17 mouse cellular contexts compared by ENCODE assay signal in genomic region chr7:141934951-141935350, GRCm38 (mm10). TPM values are rescaled to one million over a fixed set of nuclear protein-coding genes. Genes with fewer than 3 reads are reported as not detected.
DNase-seq lines count a peak whose midpoint lies in the region; ATAC-seq lines count a peak whose summit lies in the region.
"Had no signal": no experiment of that assay in that cellular context is flagged by ENCODE, and none has a peak within 500 bp of the region (broad histone marks: within the 10 kb centered on the region; RNA-seq: fewer than 3 reads in every experiment).

No protein-coding gene starts in this region.

- peaks cover 4% of the 10 kb centered on the region; the same call in 1 of the 2 replicates for H3K4me1 ChIP-seq in midbrain, embryonic 11.5 days (ENCODE audit: control insufficient read depth, insufficient read depth, low read length)
- H3K4me1 ChIP-seq in midbrain, embryonic 16.5 days (ENCODE audit: control insufficient read depth, insufficient read depth, low read length) = 0 out of 2 replicates have a peak, but pooled peaks cover 2% of the 10 kb centered on the region
- peaks cover 9% of the 10 kb centered on the region for H3K4me1 ChIP-seq in forebrain, embryonic 14.5 days (ENCODE audit: control insufficient read depth, insufficient read depth, low read length)
- peaks cover 9% of the 10 kb centered on the region for H3K4me1 ChIP-seq in hindbrain, embryonic 14.5 days (replicated peaks; ENCODE audit: control insufficient read depth, insufficient read depth, low read length)
- H3K4me1 ChIP-seq in neural tube, embryonic 13.5 days (replicated peaks) = peaks cover 14% of the 10 kb centered on the region
- H3K4me1 ChIP-seq: limb, embryonic 13.5 days; megakaryocyte, embryonic 14.5 days had no signal

- no peak for DNase-seq in midbrain, embryonic 11.5 days (ENCODE audit: low spot score, missing footprints)
- no peak for DNase-seq in forebrain, embryonic 14.5 days (ENCODE audit: low spot score)
- no peak for DNase-seq in hindbrain, embryonic 14.5 days (ENCODE audit: low spot score)
- DNase-seq in lung, postnatal 25 days (ENCODE audit: low spot score) = no peak
- DNase-seq: gastrocnemius, postnatal 14 days; heart, adult 2 months; kidney, adult 8-10 months; kidney, postnatal 25 days; layer of hippocampus, adult 9-11 months; right cerebral cortex, postnatal 25 days; thymus, postnatal 36 days had no signal

- H3K4me2 ChIP-seq in midbrain, embryonic 11.5 days = no peak overlapping the region
- no peak overlapping the region for H3K4me2 ChIP-seq in midbrain, embryonic 16.5 days (ENCODE audit: low read length)
- no peak overlapping the region for H3K4me2 ChIP-seq in forebrain, embryonic 14.5 days (ENCODE audit: low read length)
- H3K4me2 ChIP-seq in hindbrain, embryonic 14.5 days (replicated peaks) = no peak overlapping the region
- H3K4me2 ChIP-seq in neural tube, embryonic 13.5 days = no peak overlapping the region
- H3K4me2 ChIP-seq: limb, embryonic 13.5 days had no signal

- no peaks in the 10 kb centered on the region for H3K36me3 ChIP-seq in midbrain, embryonic 11.5 days (ENCODE audit: control insufficient read depth, insufficient read depth, low read length)
- H3K36me3 ChIP-seq in midbrain, embryonic 16.5 days (ENCODE audit: control insufficient read depth, insufficient read depth, low read length) = no peaks in the 10 kb centered on the region
- no peaks in the 10 kb centered on the region for H3K36me3 ChIP-seq in forebrain, embryonic 14.5 days (ENCODE audit: control insufficient read depth, insufficient read depth, low read length)
- H3K36me3 ChIP-seq in hindbrain, embryonic 14.5 days (replicated peaks; ENCODE audit: control insufficient read depth, insufficient read depth) = no peaks in the 10 kb centered on the region
- no peaks in the 10 kb centered on the region for H3K36me3 ChIP-seq in neural tube, embryonic 13.5 days
- H3K36me3 ChIP-seq: limb, embryonic 13.5 days had no signal

- H3K9ac ChIP-seq in midbrain, embryonic 11.5 days (ENCODE audit: low read length) = no peak overlapping the region
- no peak overlapping the region for H3K9ac ChIP-seq in midbrain, embryonic 16.5 days (ENCODE audit: low read depth, low read length)
- H3K9ac ChIP-seq in forebrain, embryonic 14.5 days (ENCODE audit: low read length) = no peak overlapping the region
- H3K9ac ChIP-seq in hindbrain, embryonic 14.5 days = no peak overlapping the region
- no peak overlapping the region for H3K9ac ChIP-seq in neural tube, embryonic 13.5 days
- H3K9ac ChIP-seq: limb, embryonic 13.5 days; liver, embryonic 14.5 days had no signal

- no peak overlapping the region for H3K4me3 ChIP-seq in midbrain, embryonic 11.5 days (ENCODE audit: low read depth, low read length)
- H3K4me3 ChIP-seq in midbrain, embryonic 16.5 days (ENCODE audit: low read depth, low read length) = no peak overlapping the region
- no peak overlapping the region for H3K4me3 ChIP-seq in forebrain, embryonic 14.5 days (ENCODE audit: low read depth, low read length)
- H3K4me3 ChIP-seq in hindbrain, embryonic 14.5 days (replicated peaks; ENCODE audit: low read length) = no peak overlapping the region
- no peak overlapping the region for H3K4me3 ChIP-seq in neural tube, embryonic 13.5 days
- H3K4me3 ChIP-seq: heart, adult 2 months; limb, embryonic 13.5 days; megakaryocyte, embryonic 14.5 days had no signal

- no peaks in the 10 kb centered on the region for H3K9me3 ChIP-seq in midbrain, embryonic 11.5 days (ENCODE audit: control insufficient read depth, low read length)
- H3K9me3 ChIP-seq in midbrain, embryonic 16.5 days (replicated peaks; ENCODE audit: control insufficient read depth, low read length, poor library complexity, severe bottlenecking) = no peaks in the 10 kb centered on the region
- no peaks in the 10 kb centered on the region for H3K9me3 ChIP-seq in forebrain, embryonic 14.5 days (replicated peaks; ENCODE audit: control insufficient read depth, low read length)
- H3K9me3 ChIP-seq in hindbrain, embryonic 14.5 days (ENCODE audit: control insufficient read depth, low read length) = no peaks in the 10 kb centered on the region
- no peaks in the 10 kb centered on the region for H3K9me3 ChIP-seq in neural tube, embryonic 13.5 days
- H3K9me3 ChIP-seq: limb, embryonic 13.5 days; megakaryocyte, embryonic 14.5 days had no signal

- peak overlapping the region; percentile 63 for H3K27ac ChIP-seq in midbrain, embryonic 11.5 days (ENCODE audit: low read depth, low read length)
- H3K27ac ChIP-seq in midbrain, embryonic 16.5 days (ENCODE audit: low read length) = no peak overlapping the region
- peak overlapping the region; percentile 77; the same call in 1 of the 2 replicates for H3K27ac ChIP-seq in forebrain, embryonic 14.5 days (ENCODE audit: low read depth, low read length)
- H3K27ac ChIP-seq in hindbrain, embryonic 14.5 days = peak overlapping the region; percentile 40
- peak overlapping the region; percentile 85 for H3K27ac ChIP-seq in neural tube, embryonic 13.5 days (replicated peaks)
- H3K27ac ChIP-seq: heart, adult 2 months; limb, embryonic 13.5 days; liver, embryonic 14.5 days had no signal

- WGBS in midbrain, embryonic 11.5 days = 85% methylated on average over 6 of the region's 6 CpGs
- 77% methylated on average over 6 of the region's 6 CpGs for WGBS in midbrain, embryonic 16.5 days
- WGBS in forebrain, embryonic 14.5 days = 96% methylated on average over 6 of the region's 6 CpGs
- 65% methylated on average over 6 of the region's 6 CpGs for WGBS in hindbrain, embryonic 14.5 days
- 70% methylated on average over 6 of the region's 6 CpGs for WGBS in neural tube, embryonic 13.5 days

- no peaks in the 10 kb centered on the region for H3K27me3 ChIP-seq in midbrain, embryonic 11.5 days (ENCODE audit: control insufficient read depth, insufficient read depth, low read length)
- H3K27me3 ChIP-seq in midbrain, embryonic 16.5 days (ENCODE audit: control insufficient read depth, insufficient read depth, low read depth, low read length) = no peaks in the 10 kb centered on the region
- H3K27me3 ChIP-seq in forebrain, embryonic 14.5 days (replicated peaks; ENCODE audit: control insufficient read depth, insufficient read depth, low read length) = no peaks in the 10 kb centered on the region
- H3K27me3 ChIP-seq in hindbrain, embryonic 14.5 days (ENCODE audit: control insufficient read depth, insufficient read depth, low read length) = no peaks in the 10 kb centered on the region
- H3K27me3 ChIP-seq in neural tube, embryonic 13.5 days = no peaks in the 10 kb centered on the region

- peak; percentile 24; the same call in 1 of the 2 replicates for ATAC-seq in midbrain, embryonic 11.5 days (ENCODE audit: low FRiP score)
- ATAC-seq in midbrain, embryonic 16.5 days = no peak
- no peak for ATAC-seq in forebrain, embryonic 14.5 days
- no peak for ATAC-seq in hindbrain, embryonic 14.5 days (ENCODE audit: low FRiP score)
- no peak for ATAC-seq in neural tube, embryonic 13.5 days (ENCODE audit: low read depth)
- ATAC-seq in activated CD4-positive, CD25-positive, alpha-beta regulatory T cell, adult 4 months = no peak

RNA-seq across cellular contexts. Expression of gene Brsk2, which starts 14.6 kb away (rescaled TPM):
- polyA plus RNA-seq in midbrain, embryonic 11.5 days (2014; fragmentation: Nextera tagmentation; extraction: Ambion mirVana) = 9.9 and 11.4 TPM in 2 replicates
- 21.8 and 23.9 TPM in 2 replicates for polyA plus RNA-seq in midbrain, embryonic 16.5 days (2015; fragmentation: Nextera tagmentation; extraction: Ambion mirVana)
- 20.8 and 21.7 TPM in 2 replicates for polyA plus RNA-seq in forebrain, embryonic 14.5 days (2014; fragmentation: Nextera tagmentation; extraction: Ambion mirVana)
- polyA plus RNA-seq in hindbrain, embryonic 14.5 days (2014; fragmentation: Nextera tagmentation; extraction: Ambion mirVana) = 23.3 and 24.8 TPM in 2 replicates
- 20.1 and 20.6 TPM in 2 replicates for polyA plus RNA-seq in neural tube, embryonic 13.5 days (2015; fragmentation: Nextera tagmentation; extraction: Ambion mirVana)
- polyA plus RNA-seq in activated CD4-positive, CD25-positive, alpha-beta regulatory T cell, adult 4 months (2017; shearing (Covaris generic)) = under 1 TPM; 0.21 to 0.45 TPM

RNA-seq across cellular contexts. Expression of gene Tollip, which starts 16.6 kb away (rescaled TPM):
- 55.5 and 56.4 TPM in 2 replicates for polyA plus RNA-seq in midbrain, embryonic 11.5 days (2014; fragmentation: Nextera tagmentation; extraction: Ambion mirVana)
- polyA plus RNA-seq in midbrain, embryonic 16.5 days (2015; fragmentation: Nextera tagmentation; extraction: Ambion mirVana) = 80.9 and 86.6 TPM in 2 replicates
- 74.0 and 87.3 TPM in 2 replicates for polyA plus RNA-seq in forebrain, embryonic 14.5 days (2014; fragmentation: Nextera tagmentation; extraction: Ambion mirVana)
- 71.9 and 82.7 TPM in 2 replicates for polyA plus RNA-seq in hindbrain, embryonic 14.5 days (2014; fragmentation: Nextera tagmentation; extraction: Ambion mirVana)
- 66.8 and 68.9 TPM in 2 replicates for polyA plus RNA-seq in neural tube, embryonic 13.5 days (2015; fragmentation: Nextera tagmentation; extraction: Ambion mirVana)
- polyA plus RNA-seq in activated CD4-positive, CD25-positive, alpha-beta regulatory T cell, adult 4 months (2017; shearing (Covaris generic)) = 10 to 100 TPM; 22.4 to 23.8 TPM
